Mouse (Mus musculus) CD4-positive, CD25-positive, alpha-beta regulatory T cell (primary cell): ENCODE results near the gene Gm14295. TPM values are rescaled to one million over a fixed set of nuclear protein-coding genes. Genes with fewer than 3 reads are reported as not detected.

ENCODE experiments used
- polyA plus RNA-seq: library from polyadenylated mRNA; unstranded; fragments of 100-300 nt; shearing (Covaris generic); gene quantifications from one replicate; pipeline ENCODE4 v1.2.1, GENCODE M21; 2017

Gm14295 gene
- polyA plus RNA-seq = 6.8 TPM

GRCm38 (mm10) chr2:176798312-176798711 lies at the start of gene Gm14295:
TSS of gene Gm14295 (plus strand) at chr2:176798612.

GRCm38 (mm10) chr2:176830840-176831239 lies 32.4 kb downstream of the Gm14295 start, which contains the start of gene Gm14408:
TSS of gene Gm14408 (plus strand) at chr2:176831140.

Other genes with a start within 250 kb of the Gm14295 start
- gene Gm14308, start 162.3 kb upstream of the Gm14295 start, polyA plus RNA-seq = 1.6 TPM
- gene Zfp973, start 128.1 kb upstream of the Gm14295 start, polyA plus RNA-seq = 6.8 TPM
- 6.4 TPM for gene Gm14305, start 90.3 kb upstream of the Gm14295 start, polyA plus RNA-seq
- not detected for gene Gm14408, start 32.5 kb downstream of the Gm14295 start, polyA plus RNA-seq
- 4.5 TPM for gene Gm14296, start 129.2 kb downstream of the Gm14295 start, polyA plus RNA-seq
- gene Gm14419, start 202.3 kb downstream of the Gm14295 start, polyA plus RNA-seq = 2.0 TPM